Mouse (Mus musculus) spleen, postnatal 36 days (tissue): Measurements from ENCODE around the gene Cit.

ENCODE experiments used
- DNase-seq, 2 experiments: peaks; one replicate each; pipeline ENCODE4 v3.0.0; 2022; ENCODE audit warnings: low spot score in 2 of 2, mixed read lengths in 1 of 2

Cit gene

GRCm38 (mm10) chr5:116039706-116040105 is 194.6 kb downstream of the Cit start:
- DNase-seq = no peak

- no peak for DNase-seq
Observed at GRCm38 (mm10) chr5:116042241-116042640, 197.2 kb downstream of the Cit start.

- DNase-seq = no peak
Observed at GRCm38 (mm10) chr5:116045581-116045980, 200.5 kb downstream of the Cit start.

GRCm38 (mm10) chr5:116046246-116046645 is 201.2 kb downstream of the Cit start:
- no peak for DNase-seq

- DNase-seq = no peak
Observed at GRCm38 (mm10) chr5:116048321-116048720, 203.2 kb downstream of the Cit start.

- DNase-seq = no peak
Observed at GRCm38 (mm10) chr5:116049821-116050220, 204.7 kb downstream of the Cit start.

- DNase-seq = no peak
Observed at GRCm38 (mm10) chr5:116052171-116052570, 207.1 kb downstream of the Cit start.

GRCm38 (mm10) chr5:116052826-116053225 is 207.7 kb downstream of the Cit start:
- DNase-seq = no peak
